Mouse (Mus musculus) megakaryocyte, embryonic 14.5 days (primary cell): ENCODE results near the gene Pitpna.

ENCODE experiments used
- FLI1 ChIP-seq: IDR thresholded peaks from 2 replicates; pipeline ENCODE4 v1.6.1; 2012; ENCODE audit warnings: low read length, inconsistent platforms, mixed read lengths
- GATA1 ChIP-seq: IDR thresholded peaks from 3 replicates; pipeline ENCODE4 v1.6.1; 2012; ENCODE audit warnings: mixed read lengths, low read length, inconsistent platforms, borderline replicate concordance

DNA sequence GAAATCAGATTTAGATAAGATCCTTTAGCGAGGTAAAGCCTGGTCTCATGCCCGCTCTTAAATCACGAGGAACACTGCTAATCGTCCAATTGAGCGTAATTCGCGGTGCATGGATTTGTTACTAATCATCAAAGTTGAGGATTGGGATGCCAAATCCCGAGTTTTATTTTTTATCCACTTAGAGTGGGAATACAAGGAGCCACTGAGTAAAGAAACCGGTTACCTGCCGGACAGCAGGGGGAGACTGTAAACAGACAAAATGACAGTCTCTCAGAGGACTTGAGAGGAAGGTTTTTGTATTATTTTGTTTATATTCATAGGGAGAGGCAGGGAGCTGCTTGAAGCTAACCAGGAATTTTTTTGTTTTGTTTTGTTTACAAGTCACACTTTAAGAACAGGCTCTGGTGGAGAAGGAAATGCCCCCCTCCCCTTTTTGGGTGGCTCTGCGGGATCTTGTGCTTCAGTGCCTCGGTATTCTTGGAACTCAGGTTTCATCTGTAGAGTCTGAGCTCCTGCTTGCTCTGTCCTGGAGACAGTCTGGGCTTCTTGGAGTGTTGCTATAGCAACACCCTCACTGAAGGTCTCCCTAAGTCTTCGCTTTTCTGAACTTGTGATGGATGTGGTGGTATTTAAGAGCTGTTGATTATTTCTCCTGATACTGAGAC lies 43.8 kb downstream of the Pitpna start:
- no peak for TF ChIP-seq FLI1
- TF ChIP-seq GATA1 = no peak
